Mouse (Mus musculus): ENCODE data around the gene Mosmo.

DNA sequence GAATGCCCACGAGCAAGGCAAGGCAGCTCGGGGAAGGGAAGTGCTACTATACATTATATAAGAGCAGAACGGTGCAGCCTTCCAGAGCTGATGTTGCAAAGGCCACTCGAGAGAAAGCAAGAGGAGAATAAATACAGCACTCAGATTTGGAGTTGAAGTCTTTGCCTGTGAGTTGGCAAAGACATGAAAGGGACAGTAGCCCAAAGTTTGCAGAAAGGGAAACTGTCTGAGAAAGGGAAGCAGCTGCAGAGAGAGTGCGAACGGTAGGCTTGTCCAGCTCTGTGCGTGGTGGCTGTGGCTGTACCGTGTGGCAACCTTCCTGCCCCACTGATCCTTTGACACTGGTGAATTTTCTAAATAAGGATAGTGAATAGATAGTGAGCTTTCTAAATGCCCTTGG lies 1.6 kb downstream of the Mosmo start:
- TF ChIP-seq EP300 (IDR thresholded peaks at IDR 0.05; ENCODE audit: low read depth), result no peak
- no peak for TF ChIP-seq CTCF (IDR thresholded peaks at IDR 0.05; ENCODE audit: low read depth)
